Mouse (Mus musculus) C2C12 (cell line): ENCODE measurements around the gene Dync2li1. TPM values are rescaled to one million over a fixed set of nuclear protein-coding genes. Genes with fewer than 3 reads are reported as not detected.

ENCODE experiments used
- H3K27me3 ChIP-seq: one replicate; pipeline ENCODE4 v1.6.1; 2011; ENCODE audit not compliant: control insufficient read depth, insufficient read depth, insufficient read length
- H3K36me3 ChIP-seq: one replicate; pipeline ENCODE4 v1.6.1; 2011; ENCODE audit not compliant: control insufficient read depth, insufficient read depth
- H3K4me3 ChIP-seq: one replicate; pipeline ENCODE4 v1.5.1; 2011; ENCODE audit warnings: mild to moderate bottlenecking, control low read depth; ENCODE audit not compliant: poor library complexity, insufficient read depth, severe bottlenecking
- H3K79me2 ChIP-seq: one replicate; pipeline ENCODE4 v1.6.1; 2011; ENCODE audit not compliant: control insufficient read depth, insufficient read depth
- H3K79me3 ChIP-seq: one replicate; pipeline ENCODE4 v1.6.1; 2011; ENCODE audit warnings: low read depth, control low read depth
- H3ac ChIP-seq: one replicate; pipeline ENCODE3; 2011; ENCODE audit warnings: low read depth; ENCODE audit not compliant: control insufficient read depth, insufficient read length
- CEBPB ChIP-seq: IDR thresholded peaks from one replicate; pipeline ENCODE4 v1.6.1; 2011; ENCODE audit warnings: low read depth, mild to moderate bottlenecking, control low read depth, moderate library complexity
- CTCF ChIP-seq: IDR thresholded peaks from one replicate; pipeline ENCODE4 v1.5.1; 2011; ENCODE audit not compliant: control insufficient read depth, insufficient read depth, insufficient read length
- FOSL1 ChIP-seq: IDR thresholded peaks from one replicate; pipeline ENCODE4 v1.8.0; 2011; ENCODE audit warnings: mild to moderate bottlenecking, low read length; ENCODE audit not compliant: poor library complexity, insufficient read depth, severe bottlenecking
- MAX ChIP-seq: IDR thresholded peaks from one replicate; pipeline ENCODE4 v1.6.1; 2011; ENCODE audit warnings: mild to moderate bottlenecking, control low read depth
- MYOD1 ChIP-seq: IDR thresholded peaks from one replicate; pipeline ENCODE4 v1.6.1; 2011; ENCODE audit warnings: low read depth; ENCODE audit not compliant: control insufficient read depth, insufficient read length
- MYOG ChIP-seq: IDR thresholded peaks from one replicate; pipeline ENCODE4 v1.6.1; 2011; ENCODE audit not compliant: control insufficient read depth, insufficient read length; ENCODE audit errors: extremely low read depth
- USF1 ChIP-seq: IDR thresholded peaks from one replicate; pipeline ENCODE4 v1.6.1; 2011; ENCODE audit warnings: low read depth, mild to moderate bottlenecking, control low read depth, moderate library complexity
- polyA plus RNA-seq: library from polyadenylated mRNA; unstranded; fragments of >200 nt; fragmentation: generic; extraction: Trizol; gene quantifications from one replicate; pipeline ENCODE4 v1.2.1, GENCODE M21; 2012; ENCODE audit warnings: missing spikeins

The Dync2li1 gene
- polyA plus RNA-seq, 1 experiment, result 4.0 TPM

DNA sequence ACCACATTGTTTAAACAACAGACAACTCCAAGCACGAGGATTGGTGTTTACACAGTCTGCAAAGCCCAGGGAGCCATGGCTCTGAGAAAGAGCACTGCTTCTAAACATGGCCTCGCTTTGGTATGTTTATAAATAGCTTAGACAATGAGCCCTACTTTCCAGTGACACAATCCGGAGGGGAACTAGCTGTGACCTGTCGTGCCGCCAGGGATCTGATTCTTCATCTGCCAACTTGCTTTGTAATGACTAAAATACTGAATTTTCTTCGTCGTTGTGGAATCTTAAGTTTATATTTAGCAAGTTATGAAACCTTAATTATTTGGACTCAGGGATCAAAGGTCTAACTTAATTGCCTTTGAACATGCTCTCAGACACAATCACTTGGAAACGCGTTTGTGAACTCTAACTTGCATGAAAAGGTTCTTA, 23.1 kb upstream of the Dync2li1 start:
- TF ChIP-seq USF1, result no peak
- no peak for TF ChIP-seq FOSL1
- TF ChIP-seq CTCF, result no peak
- no peak for TF ChIP-seq MAX
- TF ChIP-seq MYOG, result no peak
- TF ChIP-seq CEBPB, result no peak
- TF ChIP-seq MYOD1, result no peak
- H3ac ChIP-seq, result no peak overlapping the region
- H3K4me3 ChIP-seq, result no peak overlapping the region
- H3K36me3 ChIP-seq, result peaks cover 68% of the 10 kb centered on the region
- no peaks in the 10 kb centered on the region for H3K79me3 ChIP-seq
- no peaks in the 10 kb centered on the region for H3K79me2 ChIP-seq
- no peaks in the 10 kb centered on the region for H3K27me3 ChIP-seq

DNA sequence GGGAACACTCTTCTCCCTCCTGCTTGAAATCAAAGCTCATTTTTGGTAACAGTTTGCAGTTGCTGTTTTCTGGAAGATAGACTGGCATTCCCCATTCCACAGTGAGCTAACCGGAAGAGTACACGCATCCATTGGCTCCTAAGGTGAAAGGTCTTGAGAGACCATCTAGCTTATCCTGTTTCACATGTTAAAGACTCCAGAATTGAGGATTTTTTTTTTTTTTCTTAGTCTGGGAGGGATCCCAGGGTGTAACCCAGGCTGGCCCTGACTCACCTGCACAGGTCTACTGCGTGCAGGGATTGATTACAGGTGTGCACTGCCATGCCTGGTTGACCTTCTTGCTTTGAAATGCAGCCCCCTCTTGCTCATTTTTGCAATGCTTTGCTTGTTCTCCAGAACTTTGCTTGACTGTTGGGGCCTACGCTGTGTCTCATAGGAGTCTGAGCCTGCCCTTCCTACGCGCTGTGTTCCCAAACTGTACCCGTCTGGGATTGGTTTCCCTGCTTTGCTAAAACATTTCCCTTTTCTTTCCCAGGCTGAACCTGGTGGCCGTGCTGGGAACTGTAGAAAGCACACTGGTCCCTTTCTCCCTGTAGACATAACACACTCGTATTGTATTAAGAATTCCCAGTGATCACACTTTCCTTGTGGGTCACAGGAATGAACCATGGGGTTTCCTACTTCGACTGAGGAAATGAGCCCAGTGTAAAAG, 22.4 kb upstream of the Dync2li1 start:
- H3K79me3 ChIP-seq, result no peaks in the 10 kb centered on the region
- peaks cover 68% of the 10 kb centered on the region for H3K36me3 ChIP-seq
- no peak overlapping the region for H3ac ChIP-seq
- no peaks in the 10 kb centered on the region for H3K27me3 ChIP-seq
- H3K4me3 ChIP-seq, result no peak overlapping the region
- H3K79me2 ChIP-seq, result no peaks in the 10 kb centered on the region
- no peak for TF ChIP-seq CTCF
- TF ChIP-seq MYOD1, result no peak
- TF ChIP-seq CEBPB, result no peak
- TF ChIP-seq USF1, result no peak
- no peak for TF ChIP-seq MYOG
- TF ChIP-seq MAX, result no peak
- no peak for TF ChIP-seq FOSL1

DNA sequence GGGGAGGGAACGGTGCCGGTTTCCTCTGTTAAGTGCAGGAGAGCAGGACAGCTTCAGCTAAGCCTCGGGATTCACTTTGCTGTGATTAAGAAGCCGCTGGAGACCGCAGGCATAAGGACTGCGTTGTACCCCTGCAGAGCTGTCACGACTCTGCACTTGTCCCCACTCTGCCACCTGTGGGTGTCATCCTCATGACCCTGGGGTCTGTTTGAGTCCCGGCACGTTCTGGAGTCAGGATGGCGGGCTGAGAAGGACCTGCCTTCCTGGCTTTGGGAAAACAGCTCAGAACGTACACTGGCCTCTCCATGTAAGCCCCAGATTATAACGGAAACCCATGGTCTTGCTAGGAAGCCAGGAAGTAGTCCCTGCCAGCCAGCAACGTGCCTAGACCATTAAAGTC, 19.3 kb upstream of the Dync2li1 start:
- H3K79me3 ChIP-seq, result no peaks in the 10 kb centered on the region
- no peaks in the 10 kb centered on the region for H3K27me3 ChIP-seq
- TF ChIP-seq MYOG, result no peak
- no peak for TF ChIP-seq USF1
- no peak for TF ChIP-seq MAX
- H3ac ChIP-seq, result no peak overlapping the region
- peaks cover 46% of the 10 kb centered on the region for H3K36me3 ChIP-seq
- no peaks in the 10 kb centered on the region for H3K79me2 ChIP-seq
- no peak overlapping the region for H3K4me3 ChIP-seq

DNA sequence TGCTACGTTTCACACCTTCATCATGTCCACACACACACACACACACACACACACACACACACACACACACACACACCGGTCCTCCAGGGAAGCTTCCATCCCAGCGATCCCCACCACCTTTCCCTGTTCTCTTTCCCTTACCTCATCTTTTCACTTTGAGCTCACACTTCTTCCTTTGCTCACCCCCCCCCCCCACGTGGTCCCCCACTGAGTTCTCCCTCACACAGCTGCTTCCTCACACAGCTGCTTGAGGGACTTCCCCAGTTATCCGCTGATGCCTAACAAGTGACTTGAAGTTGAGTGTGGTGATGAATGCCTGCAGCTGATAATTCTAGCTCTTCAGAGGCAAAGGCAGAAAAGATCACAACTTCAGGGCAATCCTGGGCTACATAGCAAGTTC, 18.7 kb upstream of the Dync2li1 start:
- TF ChIP-seq FOSL1 (no peak), USF1 (no peak), CEBPB (no peak), MAX (no peak), MYOG (no peak)
- H3K79me3 ChIP-seq, result no peaks in the 10 kb centered on the region
- no peaks in the 10 kb centered on the region for H3K79me2 ChIP-seq
- H3K36me3 ChIP-seq, result peaks cover 48% of the 10 kb centered on the region
- H3ac ChIP-seq, result no peak overlapping the region
- H3K27me3 ChIP-seq, result no peaks in the 10 kb centered on the region
- H3K4me3 ChIP-seq, result no peak overlapping the region

DNA sequence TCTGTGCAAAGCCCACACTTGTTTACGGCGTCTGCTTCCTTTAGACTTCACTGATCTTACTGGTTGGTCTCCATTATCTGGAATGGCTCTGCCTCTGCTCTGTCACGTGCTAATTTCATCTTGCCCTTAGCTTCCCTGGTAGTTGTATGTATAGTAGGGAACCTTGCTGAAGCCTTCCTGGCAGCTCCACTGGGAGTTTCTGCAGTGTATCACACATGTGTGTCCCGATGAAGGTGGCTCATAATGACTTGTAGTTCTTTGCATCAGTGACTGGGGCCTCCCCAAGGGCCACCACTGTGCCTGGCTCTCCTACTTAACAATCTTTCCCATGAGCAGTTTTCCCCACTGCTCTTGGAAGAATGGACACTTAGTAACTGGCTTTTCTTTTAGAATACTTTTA, 17.7 kb upstream of the Dync2li1 start:
- Histone ChIP-seq H3K79me3 (no peaks in the 10 kb centered on the region), H3K36me3 (peaks cover 49% of the 10 kb centered on the region), H3ac (no peak overlapping the region), H3K4me3 (no peak overlapping the region), H3K79me2 (no peaks in the 10 kb centered on the region), H3K27me3 (no peaks in the 10 kb centered on the region)
- TF ChIP-seq USF1, result no peak
- no peak for TF ChIP-seq MAX
- TF ChIP-seq CEBPB, result no peak
- no peak for TF ChIP-seq MYOD1
- no peak for TF ChIP-seq FOSL1
- TF ChIP-seq CTCF, result no peak
- no peak for TF ChIP-seq MYOG

DNA sequence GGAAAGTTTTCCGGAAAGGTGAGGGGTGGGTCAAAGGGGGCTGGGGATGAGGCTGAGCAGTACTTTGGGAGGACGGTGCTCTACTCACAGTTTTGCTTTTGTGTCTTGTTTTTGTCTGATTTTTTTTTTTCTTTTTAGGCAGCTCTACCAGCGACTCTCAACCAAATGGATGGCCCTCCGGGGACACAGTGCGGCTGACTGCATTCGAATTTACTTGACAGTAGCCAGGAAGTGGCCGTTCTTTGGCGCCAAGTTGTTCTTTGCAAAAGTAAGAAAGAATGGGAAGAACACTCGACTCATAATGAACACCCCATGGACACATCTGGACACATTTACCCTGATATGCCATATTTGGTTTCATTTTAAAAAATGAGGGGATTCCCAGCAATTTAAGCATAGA, 14.8 kb upstream of the Dync2li1 start:
- TF ChIP-seq CEBPB (no peak), MYOD1 (no peak), FOSL1 (no peak), USF1 (no peak), MYOG (no peak), MAX (no peak), CTCF (no peak)
- H3K79me3 ChIP-seq, result no peaks in the 10 kb centered on the region
- H3ac ChIP-seq, result no peak overlapping the region
- H3K27me3 ChIP-seq, result no peaks in the 10 kb centered on the region
- H3K79me2 ChIP-seq, result no peaks in the 10 kb centered on the region
- no peak overlapping the region for H3K4me3 ChIP-seq
- H3K36me3 ChIP-seq, result peaks cover 49% of the 10 kb centered on the region
